Mouse (Mus musculus) forebrain, postnatal 0 days (tissue): ENCODE measurements around the gene Ppp1r3d. TPM values are rescaled to one million over a fixed set of nuclear protein-coding genes. Genes with fewer than 3 reads are reported as not detected.

Source experiments
- ATAC-seq: fragments of 200-750 bp; cut with Nextera tagmentation; 2 replicates; pipeline ENCODE4 v1.8.0; 2017; ENCODE audit warnings: mild to moderate bottlenecking, moderate library complexity
- DNase-seq: peaks from one replicate; pipeline ENCODE4 v3.0.0-alpha.2; 2015
- H3K27ac ChIP-seq: fragments of 300-500 bp; sonication (generic); 2 replicates; pipeline ENCODE4 v1.5.1; 2014; ENCODE audit warnings: low read depth, mild to moderate bottlenecking, antibody characterized with exemption, low read length, moderate library complexity, mixed read lengths
- H3K27me3 ChIP-seq: fragments of 300-500 bp; sonication (generic); 2 replicates; pipeline ENCODE4 v1.6.1; 2014; ENCODE audit warnings: mild to moderate bottlenecking, low read length, mixed read lengths; ENCODE audit not compliant: insufficient read depth
- H3K36me3 ChIP-seq: fragments of 300-500 bp; sonication (generic); 2 replicates; pipeline ENCODE4 v1.6.1; 2014; ENCODE audit warnings: mild to moderate bottlenecking, moderate library complexity; ENCODE audit not compliant: insufficient read depth
- H3K4me1 ChIP-seq: fragments of 300-500 bp; sonication (generic); 2 replicates; pipeline ENCODE4 v1.6.1; 2014; ENCODE audit warnings: antibody characterized with exemption; ENCODE audit not compliant: insufficient read depth
- H3K4me2 ChIP-seq: fragments of 300-500 bp; sonication (generic); 2 replicates; pipeline ENCODE4 v1.6.1; 2014; ENCODE audit warnings: low read depth, mild to moderate bottlenecking, moderate library complexity
- H3K4me3 ChIP-seq: fragments of 300-500 bp; sonication (generic); 2 replicates; pipeline ENCODE4 v1.5.1; 2014; ENCODE audit warnings: low read depth, low read length, mixed read lengths
- H3K9ac ChIP-seq: fragments of 300-500 bp; sonication (generic); 2 replicates; pipeline ENCODE4 v1.6.1; 2014; ENCODE audit warnings: mild to moderate bottlenecking
- H3K9me3 ChIP-seq: fragments of 300-500 bp; sonication (generic); 2 replicates; pipeline ENCODE4 v1.6.1; 2016; ENCODE audit warnings: low read length
- CTCF ChIP-seq: sonication (generic); IDR thresholded peaks from 2 replicates; pipeline ENCODE4 v1.5.1; 2016; ENCODE audit warnings: antibody characterized with exemption, control low read depth, low read depth
- WGBS: fragments of 180-500 bp; shearing (Covaris S2); extraction: QIAGEN DNeasy Blood & Tissue Kit; methylation state at CpG from one replicate; pipeline ENCODE4 v1.1.7; 2014; 5-methylcytosine and 5-hydroxymethylcytosine counted together
- polyA plus RNA-seq: library from polyadenylated mRNA; unstranded; fragments of >200 nt; fragmentation: Nextera tagmentation; extraction: Ambion mirVana; gene quantifications from 2 replicates; pipeline ENCODE4 v1.2.1, GENCODE M21; 2015
- total RNA-seq: library from RNA; depleted of rRNA; stranded (reverse); fragments of >200 nt; gene quantifications from 2 replicates; pipeline ENCODE4 v1.2.3, GENCODE M21; 2014; rRNA removed

The Ppp1r3d gene
- total and polyA plus RNA-seq, 2 experiments from 2014 or later, result 3.8 to 8.8 TPM

DNA sequence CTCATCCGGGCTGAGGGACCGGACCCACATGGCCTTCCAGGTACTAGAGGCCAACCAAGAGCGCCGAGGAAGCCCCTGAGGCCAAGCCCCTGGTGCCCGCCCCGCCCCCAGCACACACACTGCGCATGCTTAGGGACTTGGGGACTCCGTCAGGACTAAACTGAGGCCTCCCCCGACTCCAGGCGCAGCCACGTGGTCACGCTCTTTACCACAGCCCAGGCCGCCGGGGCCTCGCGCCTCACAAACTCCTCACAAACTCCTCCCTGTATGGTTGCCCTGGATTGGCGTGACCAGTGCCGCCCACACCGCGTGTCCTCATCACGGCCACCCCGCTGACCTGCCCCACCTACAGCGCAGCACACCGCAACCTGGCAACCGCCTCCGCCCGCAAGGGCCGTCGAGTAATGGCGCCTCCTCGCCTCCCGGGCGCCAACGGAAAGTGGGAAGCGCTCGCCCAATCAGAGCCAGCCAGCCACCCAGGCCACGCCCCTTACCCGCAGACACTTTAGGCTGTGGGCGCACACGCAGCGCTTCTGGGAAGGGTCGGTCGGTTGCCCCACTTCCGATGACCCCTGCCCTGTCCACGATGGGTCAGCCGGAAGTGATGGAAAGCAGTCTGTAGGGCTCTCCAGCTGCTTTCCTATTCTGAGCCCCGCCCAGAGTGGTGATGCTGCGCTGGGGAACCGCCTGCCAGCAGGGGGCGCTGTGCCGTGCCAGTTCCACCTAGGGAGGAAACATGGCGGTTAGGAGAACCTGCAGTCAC, 7.0 kb downstream of the Ppp1r3d start, which contains the start of gene Sycp2:
Gene Sycp2 (minus strand): TSS at position 633 of the 763 bp plus-strand sequence.
- no peak within 1 kb of the TSS for H3K27ac ChIP-seq
- no peaks in the 10 kb centered on the region for H3K4me1 ChIP-seq
- WGBS, result 91% methylated on average over 52 of the region's 52 CpGs
- H3K9ac ChIP-seq, result no peak within 1 kb of the TSS
- peak; percentile 41; the same call in 1 of the 2 replicates for TF ChIP-seq CTCF
- no peaks in the 10 kb centered on the region for H3K27me3 ChIP-seq
- H3K9me3 ChIP-seq, result no peaks in the 10 kb centered on the region
- DNase-seq (no peak), ATAC-seq (no peak)
- H3K4me3 ChIP-seq, result no peak within 1 kb of the TSS
- H3K36me3 ChIP-seq, result no peaks in the 10 kb centered on the region
- no peak within 1 kb of the TSS for H3K4me2 ChIP-seq

Other genes starting within 250 kb of the Ppp1r3d start
- 0.46 and 1.1 TPM in 2 replicates for gene Sycp2, start 6.8 kb downstream of the Ppp1r3d start, total RNA-seq
- 0.09 and 0.15 TPM in 2 replicates for gene Sycp2, start 6.8 kb downstream of the Ppp1r3d start, polyA plus RNA-seq
- gene Fam217b, start 52 bp upstream of the Ppp1r3d start, total RNA-seq, result 13.8 and 22.2 TPM in 2 replicates
- gene Fam217b, start 52 bp upstream of the Ppp1r3d start, polyA plus RNA-seq, result 10.9 and 15.0 TPM in 2 replicates
- 0.10 and 0.15 TPM in 2 replicates for gene Cdh26, start 16.1 kb upstream of the Ppp1r3d start, total RNA-seq
- 0.30 and 0.44 TPM in 2 replicates for gene Cdh26, start 16.1 kb upstream of the Ppp1r3d start, polyA plus RNA-seq